Mouse (Mus musculus): ENCODE data around the gene Kcnj12. TPM values are rescaled to one million over a fixed set of nuclear protein-coding genes. Genes with fewer than 3 reads are reported as not detected.
A peak's percentile ranks its signal among the peaks of the same experiment; 100 is the strongest.

The Kcnj12 gene
- 1.7 and 3.0 TPM in 2 replicates for polyA plus RNA-seq (2015; fragmentation: Nextera tagmentation; extraction: Ambion mirVana)

DNA sequence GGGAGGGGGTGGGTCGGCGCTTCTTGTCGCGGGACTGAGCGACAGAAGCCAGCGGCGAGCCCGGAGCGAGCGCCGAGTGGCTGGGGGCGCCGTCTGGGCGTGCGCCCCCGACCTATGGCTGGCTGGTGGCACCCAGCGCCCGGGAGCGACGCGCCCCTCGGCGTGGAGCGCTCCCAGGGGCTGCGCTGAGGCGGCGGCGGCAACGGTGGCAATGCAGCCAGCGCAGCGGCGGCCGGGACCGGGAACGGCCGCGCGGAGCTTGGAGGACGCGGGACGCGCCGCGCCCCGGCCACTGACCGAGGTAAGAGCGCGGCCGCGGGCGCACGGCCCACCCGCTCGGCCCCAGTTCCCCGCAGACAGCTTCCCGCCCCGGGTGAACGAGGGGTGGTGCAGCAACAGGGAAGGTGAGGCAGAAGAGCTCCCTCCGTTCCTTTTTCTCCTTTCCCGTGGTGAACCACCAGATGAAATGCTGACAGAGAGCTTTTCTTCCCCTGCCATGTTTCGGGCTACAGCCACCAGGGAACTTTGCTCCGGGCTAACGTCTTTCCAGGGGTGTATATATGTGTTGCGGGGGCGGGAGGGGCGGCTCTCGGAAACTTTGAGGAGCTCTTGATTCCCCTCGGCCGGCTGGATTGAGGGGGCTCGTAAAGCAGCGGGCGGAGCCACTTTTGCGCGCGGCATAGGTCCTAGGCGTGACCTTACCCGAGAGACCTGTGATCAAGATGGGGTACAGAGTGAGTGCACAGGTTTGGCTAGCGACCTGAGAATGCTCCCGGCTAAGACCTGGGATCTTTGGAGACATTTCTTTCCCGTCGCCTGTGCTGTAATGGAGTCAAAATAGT is at the start of gene Kcnj12:
Gene Kcnj12, plus strand, starts transcription at position 15 of the 842 bp plus-strand sequence.
- H3K4me2 ChIP-seq (replicated peaks): peak within 1 kb of the TSS; percentile 99
- peaks cover 20% of the 10 kb centered on the region for H3K4me1 ChIP-seq
- ATAC-seq (ENCODE audit: insufficient number of reproducible peaks, low FRiP score, low TSS enrichment, low read depth): no peak
- no peak within 1 kb of the TSS for H3K27ac ChIP-seq (replicated peaks)
- H3K27me3 ChIP-seq: peaks cover 72% of the 10 kb centered on the region
- peak within 1 kb of the TSS; percentile 54 for H3K4me3 ChIP-seq (replicated peaks)
- H3K9ac ChIP-seq: no peak within 1 kb of the TSS
- WGBS: under 1% methylated on average over 81 of the region's 81 CpGs
- H3K36me3 ChIP-seq: no peaks in the 10 kb centered on the region
- no peaks in the 10 kb centered on the region for H3K9me3 ChIP-seq (replicated peaks)

DNA sequence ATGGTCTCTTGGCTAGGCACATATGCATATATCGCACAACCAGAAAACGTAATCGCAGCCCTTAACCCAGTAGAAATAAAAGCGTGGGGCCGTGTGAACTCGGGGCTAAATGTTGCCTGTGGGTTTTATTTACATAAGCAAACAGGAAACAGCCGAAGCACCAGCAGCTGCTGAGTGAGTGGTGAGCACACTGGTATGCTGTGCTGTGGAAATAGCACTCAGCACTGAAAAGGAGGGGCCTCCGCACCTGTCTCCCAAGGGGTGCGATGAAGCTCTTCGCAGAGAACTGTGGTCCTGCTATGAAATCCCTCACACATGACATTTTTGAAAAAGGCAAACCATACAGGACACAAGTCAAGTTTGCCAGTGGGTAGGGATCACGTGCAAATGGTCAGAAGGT is 47.3 kb upstream of the Kcnj12 start:
- no peaks in the 10 kb centered on the region for H3K27me3 ChIP-seq
- H3K36me3 ChIP-seq: no peaks in the 10 kb centered on the region
- H3K9ac ChIP-seq: no peak overlapping the region
- WGBS: 54% methylated on average over 11 of the region's 11 CpGs
- ATAC-seq (ENCODE audit: insufficient number of reproducible peaks, low FRiP score, low TSS enrichment, low read depth): no peak
- H3K4me3 ChIP-seq (replicated peaks): no peak overlapping the region
- no peaks in the 10 kb centered on the region for H3K4me1 ChIP-seq
- no peak overlapping the region for H3K27ac ChIP-seq (replicated peaks)
- no peak overlapping the region for H3K4me2 ChIP-seq (replicated peaks)
- H3K9me3 ChIP-seq (replicated peaks): no peaks in the 10 kb centered on the region

DNA sequence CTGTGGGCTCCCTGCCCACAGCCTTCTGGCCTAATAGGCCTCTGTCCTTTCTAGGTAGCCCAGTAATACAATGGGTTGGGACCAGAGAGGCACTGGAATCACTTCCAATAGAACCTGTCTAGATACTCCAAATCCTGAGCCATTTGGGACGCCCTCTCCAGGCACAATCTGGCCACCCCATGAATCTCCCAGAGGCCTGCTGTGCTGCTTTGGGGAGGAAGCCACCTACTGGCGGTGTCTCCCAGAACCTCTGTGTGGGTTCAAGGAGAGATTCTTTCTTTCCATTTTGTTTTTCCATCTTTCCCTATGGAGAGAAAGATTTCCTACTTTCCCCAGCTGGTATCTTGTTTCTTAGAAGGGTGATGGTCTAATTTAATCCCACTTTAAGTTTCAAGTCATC is 46.1 kb upstream of the Kcnj12 start:
- Histone ChIP-seq H3K9me3 (replicated peaks) (no peaks in the 10 kb centered on the region), H3K4me1 (no peaks in the 10 kb centered on the region), H3K4me3 (replicated peaks) (no peak overlapping the region), H3K27ac (replicated peaks) (no peak overlapping the region), H3K4me2 (replicated peaks) (no peak overlapping the region), H3K27me3 (no peaks in the 10 kb centered on the region), H3K9ac (no peak overlapping the region), H3K36me3 (no peaks in the 10 kb centered on the region)
- ATAC-seq (ENCODE audit: insufficient number of reproducible peaks, low FRiP score, low TSS enrichment, low read depth): no peak
- 72% methylated on average over 2 of the region's 2 CpGs for WGBS

DNA sequence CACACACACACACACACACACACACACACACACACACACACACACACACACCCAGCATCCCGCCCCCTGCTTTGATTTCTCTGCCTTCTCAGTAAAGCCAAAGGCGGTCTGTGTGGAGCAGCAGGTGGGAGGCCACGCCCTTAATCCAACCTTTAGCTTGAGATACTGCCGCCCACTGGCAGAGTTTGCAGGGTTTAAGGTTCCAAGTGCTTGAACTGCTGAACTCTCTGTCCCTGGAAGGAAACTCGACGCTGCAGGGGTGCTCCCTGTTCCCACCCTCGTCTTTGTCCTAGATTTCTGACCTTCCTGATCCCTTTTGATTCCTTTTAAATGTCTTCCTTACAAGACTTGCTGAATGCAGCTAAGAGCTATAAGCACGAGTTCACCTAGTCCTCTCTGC is 45.6 kb upstream of the Kcnj12 start:
- Histone ChIP-seq H3K4me1 (no peaks in the 10 kb centered on the region), H3K9ac (no peak overlapping the region), H3K4me2 (replicated peaks) (no peak overlapping the region), H3K27ac (replicated peaks) (no peak overlapping the region), H3K36me3 (no peaks in the 10 kb centered on the region), H3K9me3 (replicated peaks) (no peaks in the 10 kb centered on the region), H3K4me3 (replicated peaks) (no peak overlapping the region), H3K27me3 (no peaks in the 10 kb centered on the region)
- no peak for ATAC-seq (ENCODE audit: insufficient number of reproducible peaks, low FRiP score, low TSS enrichment, low read depth)
- 16% methylated on average over 8 of the region's 8 CpGs for WGBS

DNA sequence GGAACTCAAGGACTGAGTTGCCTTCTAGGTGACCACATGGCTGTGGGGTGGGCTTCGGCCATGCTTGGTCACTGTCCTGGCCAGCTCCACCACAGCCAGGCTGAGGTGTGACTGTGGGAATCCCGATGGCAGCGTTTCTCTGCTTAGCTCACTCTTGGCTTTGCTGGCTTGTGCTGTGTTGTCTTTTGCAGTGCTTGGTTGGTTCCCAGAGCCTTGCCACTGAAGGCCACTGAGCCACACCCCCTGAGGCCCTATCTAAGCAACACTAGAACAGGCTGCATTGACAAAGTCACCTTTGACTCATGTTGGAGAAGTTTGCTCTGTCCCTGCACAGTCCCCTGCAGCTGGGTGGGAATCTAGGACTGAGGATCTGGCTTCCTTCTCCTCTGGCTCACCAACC is 45.2 kb upstream of the Kcnj12 start:
- no peak overlapping the region for H3K9ac ChIP-seq
- no peak overlapping the region for H3K27ac ChIP-seq (replicated peaks)
- no peak overlapping the region for H3K4me2 ChIP-seq (replicated peaks)
- H3K27me3 ChIP-seq: no peaks in the 10 kb centered on the region
- ATAC-seq (ENCODE audit: insufficient number of reproducible peaks, low FRiP score, low TSS enrichment, low read depth): no peak
- H3K4me1 ChIP-seq: no peaks in the 10 kb centered on the region
- H3K4me3 ChIP-seq (replicated peaks): no peak overlapping the region
- H3K36me3 ChIP-seq: no peaks in the 10 kb centered on the region
- no peaks in the 10 kb centered on the region for H3K9me3 ChIP-seq (replicated peaks)
- 50% methylated on average over 3 of the region's 3 CpGs for WGBS

DNA sequence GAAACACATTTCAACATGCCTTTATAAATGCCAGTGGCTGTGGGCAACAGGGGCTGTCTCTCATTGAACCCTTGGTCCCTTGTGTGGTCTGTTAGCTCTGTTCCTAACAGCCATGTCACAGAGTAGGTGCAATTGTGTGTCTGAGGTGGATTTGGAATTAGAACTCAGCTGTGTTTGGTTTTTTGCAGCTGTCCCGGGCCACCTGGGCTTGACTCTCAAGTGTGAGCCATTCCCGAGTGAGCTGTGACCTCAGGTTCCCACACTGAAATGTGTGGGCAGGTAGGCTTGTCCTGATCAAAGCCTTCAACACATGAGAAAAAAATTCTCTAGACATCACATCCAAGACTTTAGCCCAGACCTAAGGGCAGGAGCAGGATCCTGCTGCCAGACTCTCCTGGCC is 43.7 kb upstream of the Kcnj12 start:
- Histone ChIP-seq H3K4me1 (no peaks in the 10 kb centered on the region), H3K9me3 (replicated peaks) (no peaks in the 10 kb centered on the region), H3K4me2 (replicated peaks) (no peak overlapping the region), H3K9ac (no peak overlapping the region), H3K36me3 (no peaks in the 10 kb centered on the region), H3K27ac (replicated peaks) (no peak overlapping the region), H3K27me3 (no peaks in the 10 kb centered on the region), H3K4me3 (replicated peaks) (no peak overlapping the region)
- 69% methylated on average over 2 of the region's 2 CpGs for WGBS
- no peak for ATAC-seq (ENCODE audit: insufficient number of reproducible peaks, low FRiP score, low TSS enrichment, low read depth)

DNA sequence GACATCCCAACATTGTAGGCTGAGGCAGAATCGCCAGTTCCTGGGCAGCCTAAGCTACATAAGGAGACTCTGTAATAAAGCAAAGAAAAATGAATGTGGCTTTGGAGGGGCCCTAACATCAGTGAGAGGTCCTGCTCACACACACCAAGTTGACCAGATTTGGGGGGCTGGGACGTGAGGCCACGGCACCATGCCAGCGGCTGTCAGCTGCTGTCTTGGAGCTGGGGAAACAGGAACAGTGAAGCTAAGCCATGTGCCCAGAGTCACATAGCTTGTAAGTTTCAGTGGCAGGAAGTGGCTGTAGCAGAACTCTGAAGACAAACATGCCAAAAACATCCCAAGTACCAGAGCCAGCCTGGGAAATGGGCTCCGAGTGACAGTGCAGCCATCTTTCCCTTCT is 42.6 kb upstream of the Kcnj12 start:
- Histone ChIP-seq H3K36me3 (no peaks in the 10 kb centered on the region), H3K4me3 (replicated peaks) (no peak overlapping the region), H3K4me2 (replicated peaks) (no peak overlapping the region), H3K9ac (no peak overlapping the region), H3K27ac (replicated peaks) (no peak overlapping the region), H3K9me3 (replicated peaks) (no peaks in the 10 kb centered on the region), H3K27me3 (no peaks in the 10 kb centered on the region), H3K4me1 (no peaks in the 10 kb centered on the region)
- WGBS: 75% methylated on average over 5 of the region's 5 CpGs
- ATAC-seq (ENCODE audit: insufficient number of reproducible peaks, low FRiP score, low TSS enrichment, low read depth): no peak

DNA sequence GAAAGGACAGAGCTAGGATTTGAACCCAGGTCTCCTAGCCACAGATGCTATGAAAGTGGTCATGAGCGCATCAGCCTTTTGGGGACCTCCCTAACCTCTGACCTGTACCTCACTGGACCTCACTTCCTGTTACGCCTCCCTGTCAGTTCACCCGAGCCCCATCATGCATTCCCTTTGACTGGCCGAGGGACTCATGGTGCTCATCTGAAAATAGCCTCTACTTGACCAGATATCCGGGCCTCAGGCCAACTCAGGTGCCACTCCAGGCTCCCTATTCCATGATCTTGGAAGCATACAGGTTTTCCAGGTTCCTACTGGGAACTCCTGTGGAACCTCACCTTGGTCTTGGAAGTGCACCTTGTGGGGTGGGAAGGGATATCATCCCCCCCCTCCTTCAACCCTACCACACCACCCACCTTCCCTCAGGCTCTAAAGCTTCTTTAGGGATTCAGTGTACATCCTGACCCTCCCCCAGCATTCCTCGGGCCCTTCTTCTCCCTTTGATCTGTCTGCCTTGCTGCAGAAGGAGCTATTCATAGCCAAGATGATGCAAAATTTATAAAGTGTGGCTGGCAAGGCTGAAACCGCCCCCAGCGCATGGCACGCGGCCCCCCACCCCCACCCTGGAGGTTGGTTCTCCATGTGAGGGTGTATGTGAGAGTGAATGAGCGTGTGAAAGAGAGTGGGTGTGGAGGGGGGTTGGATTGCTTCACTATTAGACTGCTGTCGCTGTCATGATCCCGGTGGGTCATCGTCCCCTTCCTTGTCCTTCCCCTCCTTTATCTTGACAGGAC is 40.5 kb upstream of the Kcnj12 start:
- Histone ChIP-seq H3K4me3 (replicated peaks) (no peak overlapping the region), H3K9ac (no peak overlapping the region), H3K9me3 (replicated peaks) (no peaks in the 10 kb centered on the region), H3K4me2 (replicated peaks) (no peak overlapping the region), H3K36me3 (no peaks in the 10 kb centered on the region), H3K4me1 (no peaks in the 10 kb centered on the region), H3K27ac (replicated peaks) (no peak overlapping the region), H3K27me3 (no peaks in the 10 kb centered on the region)
- ATAC-seq (ENCODE audit: insufficient number of reproducible peaks, low FRiP score, low TSS enrichment, low read depth): no peak
- WGBS: 55% methylated on average over 14 of the region's 14 CpGs

DNA sequence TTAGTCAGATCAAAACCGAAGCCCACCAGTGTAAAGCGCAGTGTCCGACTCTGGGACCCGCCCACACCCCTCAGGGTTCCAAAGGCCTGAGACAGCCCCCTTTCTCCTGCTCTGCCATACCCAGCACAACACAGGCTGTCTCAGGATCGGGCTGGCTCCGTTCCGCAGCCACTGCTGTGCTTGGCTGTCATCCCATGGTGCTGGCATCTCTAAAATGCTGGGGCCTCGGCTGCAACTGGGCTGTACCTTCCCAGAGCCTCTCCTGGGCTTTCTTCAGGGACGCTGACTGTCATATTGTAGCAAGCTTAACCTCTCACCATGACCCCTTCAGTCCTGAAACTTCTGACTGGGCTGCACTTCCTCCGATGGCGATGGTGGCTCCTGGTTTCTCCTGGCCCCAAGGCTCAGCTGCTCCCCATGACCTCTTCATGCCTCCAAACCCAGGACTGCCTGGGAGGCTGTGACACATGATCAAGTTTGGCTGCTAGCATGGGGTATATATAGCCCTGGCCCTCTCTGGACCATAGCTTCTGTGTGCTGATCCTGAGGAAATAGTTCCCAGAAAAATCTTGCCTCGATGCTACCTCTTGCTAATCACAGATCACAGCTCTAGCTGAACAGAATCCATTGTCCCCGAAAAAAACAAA is 37.3 kb upstream of the Kcnj12 start:
- Histone ChIP-seq H3K4me1 (no peaks in the 10 kb centered on the region), H3K36me3 (no peaks in the 10 kb centered on the region), H3K27ac (replicated peaks) (no peak overlapping the region), H3K9ac (no peak overlapping the region), H3K4me3 (replicated peaks) (no peak overlapping the region), H3K4me2 (replicated peaks) (no peak overlapping the region), H3K27me3 (no peaks in the 10 kb centered on the region), H3K9me3 (replicated peaks) (no peaks in the 10 kb centered on the region)
- ATAC-seq (ENCODE audit: insufficient number of reproducible peaks, low FRiP score, low TSS enrichment, low read depth): 0 out of 2 replicates have a peak, but pooled peaks have one; percentile 58
- 54% methylated on average over 13 of the region's 13 CpGs for whole genome bisulfite sequencing

DNA sequence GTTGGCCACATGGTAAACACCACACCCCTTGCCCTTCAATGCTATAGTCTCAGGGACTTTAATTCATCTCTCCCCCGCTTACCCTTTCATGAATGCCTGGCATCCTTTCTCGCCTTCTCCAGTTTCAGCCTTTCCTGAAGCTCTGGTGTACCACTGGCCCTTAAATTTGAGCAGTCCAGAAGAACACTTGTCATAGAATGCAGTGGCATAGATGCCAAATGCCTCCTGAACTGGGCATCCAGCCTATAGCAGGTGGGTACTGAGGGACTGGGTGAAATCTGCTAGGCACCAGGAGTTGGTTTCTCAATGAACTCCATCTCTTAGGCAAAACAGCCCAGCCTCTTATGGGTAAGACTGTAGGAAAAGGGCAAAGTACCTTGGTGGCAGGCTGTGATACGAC is 31.9 kb upstream of the Kcnj12 start:
- no peak for ATAC-seq (ENCODE audit: insufficient number of reproducible peaks, low FRiP score, low TSS enrichment, low read depth)
- Histone ChIP-seq H3K27ac (replicated peaks) (no peak overlapping the region), H3K9ac (no peak overlapping the region), H3K4me2 (replicated peaks) (no peak overlapping the region), H3K4me1 (no peaks in the 10 kb centered on the region), H3K9me3 (replicated peaks) (no peaks in the 10 kb centered on the region), H3K36me3 (no peaks in the 10 kb centered on the region), H3K4me3 (replicated peaks) (no peak overlapping the region), H3K27me3 (no peaks in the 10 kb centered on the region)
- WGBS: 69% methylated on average over 3 of the region's 3 CpGs

DNA sequence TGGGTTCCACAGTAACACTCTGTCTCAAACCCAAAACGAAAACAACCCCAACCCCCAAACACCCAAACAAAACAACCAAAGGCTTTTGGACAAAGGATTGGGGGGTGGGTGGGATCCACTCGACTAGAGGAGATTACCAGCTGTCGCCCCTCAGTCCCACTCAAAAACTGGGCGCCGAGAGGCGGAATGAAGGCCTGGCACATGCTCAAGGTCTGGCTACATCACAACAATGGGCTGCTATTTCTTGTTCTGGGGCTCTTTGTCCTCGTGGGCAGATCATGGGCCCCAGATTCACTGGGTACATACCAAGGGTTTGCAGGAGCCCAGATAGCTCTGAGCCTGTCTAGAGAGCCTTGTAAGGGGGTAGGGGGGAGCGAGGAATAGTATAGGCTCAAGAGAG is 19.6 kb upstream of the Kcnj12 start:
- 76% methylated on average over 8 of the region's 8 CpGs for WGBS
- no peaks in the 10 kb centered on the region for H3K9me3 ChIP-seq (replicated peaks)
- no peak overlapping the region for H3K9ac ChIP-seq
- H3K4me1 ChIP-seq: peaks cover 6% of the 10 kb centered on the region; the same call in 1 of the 2 replicates
- H3K4me2 ChIP-seq (replicated peaks): no peak overlapping the region
- no peak for ATAC-seq (ENCODE audit: insufficient number of reproducible peaks, low FRiP score, low TSS enrichment, low read depth)
- H3K27me3 ChIP-seq: no peaks in the 10 kb centered on the region
- no peak overlapping the region for H3K4me3 ChIP-seq (replicated peaks)
- no peak overlapping the region for H3K27ac ChIP-seq (replicated peaks)
- H3K36me3 ChIP-seq: no peaks in the 10 kb centered on the region

Data from embryonic facial prominence, embryonic 15.5 days (tissue).